Mouse (Mus musculus) MEL (cell line): Measurements from ENCODE around the gene Gucy2e. TPM values are rescaled to one million over a fixed set of nuclear protein-coding genes. Genes with fewer than 3 reads are reported as not detected.

Source experiments
- DNase-seq: peaks from one replicate; pipeline ENCODE4 v3.0.0; 2011; ENCODE audit warnings: low read depth, low spot score
- H3K27ac ChIP-seq: 2 replicates; pipeline ENCODE4 v1.5.1; 2012; ENCODE audit warnings: low read depth, mild to moderate bottlenecking, control low read depth, low read length, moderate library complexity; ENCODE audit not compliant: control insufficient read depth
- H3K27me3 ChIP-seq, 2 experiments: fragments of 150-350 bp in 1 of 2; sonication (generic) in 1 of 2; 2 replicates each; pipeline ENCODE4 v1.6.1; 2012; ENCODE audit warnings: low read length in 2 of 2, mild to moderate bottlenecking in 2 of 2, improper control_type of control experiment in 1 of 2, moderate library complexity in 1 of 2; ENCODE audit not compliant: insufficient read depth in 2 of 2, control insufficient read depth in 1 of 2
- H3K36me3 ChIP-seq, 2 experiments: 2 replicates each; pipeline ENCODE4 v1.6.1; 2012 to 2014; ENCODE audit warnings: low read length in 2 of 2, improper control_type of control experiment in 1 of 2, inconsistent platforms in 1 of 2, mild to moderate bottlenecking in 1 of 2; ENCODE audit not compliant: insufficient read depth in 2 of 2, control insufficient read depth in 1 of 2
- H3K4me1 ChIP-seq, 2 experiments: fragments of 150-350 bp in 1 of 2; sonication (generic) in 1 of 2; 2 replicates each; pipeline ENCODE4 v1.6.1; 2012; ENCODE audit warnings: low read length in 2 of 2, improper control_type of control experiment in 1 of 2, mild to moderate bottlenecking in 1 of 2; ENCODE audit not compliant: insufficient read depth in 2 of 2, control insufficient read depth in 1 of 2
- H3K4me3 ChIP-seq, 2 experiments: fragments of 150-350 bp in 1 of 2; sonication (generic) in 1 of 2; 2 replicates each; pipeline ENCODE4 v1.5.1; 2012; ENCODE audit warnings: low read depth in 2 of 2, low read length in 2 of 2, mild to moderate bottlenecking in 2 of 2, moderate library complexity in 2 of 2, control low read depth in 1 of 2, improper control_type of control experiment in 1 of 2; ENCODE audit not compliant: control insufficient read depth in 1 of 2, insufficient read depth in 1 of 2
- H3K79me2 ChIP-seq: 2 replicates; pipeline ENCODE4 v1.6.1; 2012; ENCODE audit warnings: mild to moderate bottlenecking, low read length, moderate library complexity; ENCODE audit not compliant: control insufficient read depth, poor library complexity, insufficient read depth
- H3K9ac ChIP-seq: 2 replicates; pipeline ENCODE4 v1.6.1; 2012; ENCODE audit warnings: low read depth, mild to moderate bottlenecking, control low read depth, low read length, moderate library complexity; ENCODE audit not compliant: control insufficient read depth, poor library complexity, severe bottlenecking
- H3K9me3 ChIP-seq: fragments of 150-350 bp; sonication (generic); replicated peaks from 2 replicates; pipeline ENCODE4 v1.6.1; 2012; ENCODE audit warnings: mild to moderate bottlenecking, low read length, improper control_type of control experiment, moderate library complexity; ENCODE audit not compliant: insufficient read depth
- CTCF ChIP-seq, 3 experiments: IDR thresholded peaks in 2 of 3; conservative IDR thresholded peaks in 1 of 3; 2 replicates each; pipeline ENCODE4 v1.5.1; 2011 to 2012; ENCODE audit warnings: low read length in 3 of 3, low read depth in 2 of 3, mild to moderate bottlenecking in 2 of 3, improper control_type of control experiment in 1 of 3, inconsistent platforms in 1 of 3, mixed read lengths in 1 of 3, moderate library complexity in 1 of 3; ENCODE audit not compliant: control insufficient read depth in 1 of 3, insufficient read depth in 1 of 3, poor library complexity in 1 of 3, severe bottlenecking in 1 of 3
- E2F4 ChIP-seq: IDR thresholded peaks from 2 replicates; pipeline ENCODE4 v1.6.1; 2011; ENCODE audit warnings: low read depth, low read length, improper control_type of control experiment, borderline replicate concordance
- EP300 ChIP-seq, 2 experiments: IDR thresholded peaks; 2 replicates each; pipeline ENCODE4 v1.6.1; 2011; ENCODE audit warnings: improper control_type of control experiment in 2 of 2, low read length in 2 of 2, low read depth in 1 of 2, mild to moderate bottlenecking in 1 of 2
- HCFC1 ChIP-seq: IDR thresholded peaks from 2 replicates; pipeline ENCODE4 v1.6.1; 2012; ENCODE audit warnings: low read depth, mild to moderate bottlenecking, inconsistent platforms, low read length, improper control_type of control experiment, moderate library complexity
- JUND ChIP-seq: IDR thresholded peaks from 2 replicates; pipeline ENCODE4 v1.6.1; 2011; ENCODE audit warnings: low read depth, mild to moderate bottlenecking, improper control_type of control experiment, low read length
- KAT2A ChIP-seq: conservative IDR thresholded peaks from 2 replicates; pipeline ENCODE4 v1.6.1; 2012; ENCODE audit warnings: low read depth, low read length, improper control_type of control experiment, inconsistent platforms
- MAFK ChIP-seq: IDR thresholded peaks from 2 replicates; pipeline ENCODE4 v1.6.1; 2011; ENCODE audit warnings: low read depth, mild to moderate bottlenecking, low read length, improper control_type of control experiment, borderline replicate concordance
- MAX ChIP-seq: IDR thresholded peaks from 2 replicates; pipeline ENCODE4 v1.6.1; 2011; ENCODE audit warnings: low read length, improper control_type of control experiment
- MAZ ChIP-seq: IDR thresholded peaks from 2 replicates; pipeline ENCODE4 v1.6.1; 2012; ENCODE audit warnings: low read depth, mild to moderate bottlenecking, inconsistent platforms, low read length, improper control_type of control experiment
- MXI1 ChIP-seq: IDR thresholded peaks from 2 replicates; pipeline ENCODE4 v1.6.1; 2011; ENCODE audit warnings: mild to moderate bottlenecking, low read depth, low read length, improper control_type of control experiment
- MYC ChIP-seq: IDR thresholded peaks from 2 replicates; pipeline ENCODE4 v1.6.1; 2011; ENCODE audit warnings: low read depth, mild to moderate bottlenecking, low read length, improper control_type of control experiment, moderate library complexity
- NRF1 ChIP-seq: IDR thresholded peaks from 2 replicates; pipeline ENCODE4 v1.6.1; 2014; ENCODE audit warnings: low read depth, mild to moderate bottlenecking, inconsistent platforms, low read length, improper control_type of control experiment, moderate library complexity; ENCODE audit not compliant: poor library complexity, insufficient read depth, severe bottlenecking
- POLR2AphosphoS5 ChIP-seq: IDR thresholded peaks from 2 replicates; pipeline ENCODE4 v1.6.1; 2012; ENCODE audit warnings: low read depth, borderline replicate concordance, mild to moderate bottlenecking, inconsistent platforms, low read length, moderate library complexity, mixed read lengths
- RAD21 ChIP-seq: IDR thresholded peaks from 2 replicates; pipeline ENCODE4 v1.6.1; 2011; ENCODE audit warnings: mild to moderate bottlenecking, low read depth, low read length, improper control_type of control experiment
- SMC3 ChIP-seq: IDR thresholded peaks from 2 replicates; pipeline ENCODE4 v1.6.1; 2011; ENCODE audit warnings: low read depth, low read length, improper control_type of control experiment
- ZKSCAN1 ChIP-seq: IDR thresholded peaks from 2 replicates; pipeline ENCODE4 v1.6.1; 2012; ENCODE audit warnings: low read depth, mild to moderate bottlenecking, inconsistent platforms, low read length, improper control_type of control experiment, moderate library complexity
- ZMIZ1 ChIP-seq: IDR thresholded peaks from 2 replicates; pipeline ENCODE4 v1.6.1; 2012; ENCODE audit warnings: low read depth, mild to moderate bottlenecking, inconsistent platforms, low read length, improper control_type of control experiment, moderate library complexity
- polyA plus RNA-seq, 2 experiments: library from polyadenylated mRNA; stranded (reverse) in 1 of 2; unstranded in 1 of 2; fragments of >175 nt in 1 of 2; fragments of >200 nt in 1 of 2; gene quantifications; 2 replicates each; pipeline versions ENCODE4 v1.2.1 to v1.2.4; 2012; ENCODE audit warnings: low replicate concordance in 2 of 2, low read depth in 1 of 2; ENCODE audit not compliant: insufficient read length in 2 of 2, insufficient read depth in 1 of 2, missing spikeins in 1 of 2
- total RNA-seq: library from RNA; depleted of rRNA; stranded (reverse); fragments of 300-350 nt; gene quantifications from 2 replicates; pipeline ENCODE4 v1.2.3, GENCODE M21; 2012

Gene Gucy2e
- total and polyA plus RNA-seq, 3 experiments: not detected

DNA sequence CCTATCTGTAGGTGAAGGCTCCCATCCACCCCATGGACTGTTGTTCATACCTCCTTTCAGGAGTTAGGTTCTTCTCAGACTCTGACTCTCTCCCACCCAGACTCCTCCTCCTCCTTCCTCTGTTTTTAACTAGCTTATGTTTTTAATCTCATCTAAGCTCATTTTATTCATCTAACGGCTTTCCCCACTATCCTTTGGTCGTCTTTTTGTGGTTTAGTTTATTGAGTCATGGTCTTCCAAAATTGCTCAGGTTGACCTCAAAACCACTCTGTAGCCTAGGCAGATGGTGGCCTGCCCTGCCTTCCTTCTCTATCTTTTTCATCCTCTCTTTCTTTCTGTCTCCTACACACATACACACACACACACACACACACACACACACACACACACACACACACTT lies 3.7 kb downstream of the Gucy2e start:
- H3K36me3 ChIP-seq: no peaks in the 10 kb centered on the region
- no peak for DNase-seq
- no peaks in the 10 kb centered on the region for H3K9me3 ChIP-seq
- peaks cover 0 to 3% of the 10 kb centered on the region in 2 experiments; a peak in 3 of 4 replicates for H3K27me3 ChIP-seq
- no peaks in the 10 kb centered on the region for H3K79me2 ChIP-seq
- no peaks in the 10 kb centered on the region for H3K4me1 ChIP-seq
- H3K27ac ChIP-seq: no peak overlapping the region
- H3K4me3 ChIP-seq: no peak overlapping the region
- TF ChIP-seq ZKSCAN1: no peak
- TF ChIP-seq ZMIZ1: no peak
- TF ChIP-seq EP300 (IDR thresholded peaks at IDR 0.05; ENCODE audit: low read depth in 1 of 2, low read length in 2 of 2): no peak
- no peak for TF ChIP-seq MYC
- H3K9ac ChIP-seq: no peak overlapping the region

DNA sequence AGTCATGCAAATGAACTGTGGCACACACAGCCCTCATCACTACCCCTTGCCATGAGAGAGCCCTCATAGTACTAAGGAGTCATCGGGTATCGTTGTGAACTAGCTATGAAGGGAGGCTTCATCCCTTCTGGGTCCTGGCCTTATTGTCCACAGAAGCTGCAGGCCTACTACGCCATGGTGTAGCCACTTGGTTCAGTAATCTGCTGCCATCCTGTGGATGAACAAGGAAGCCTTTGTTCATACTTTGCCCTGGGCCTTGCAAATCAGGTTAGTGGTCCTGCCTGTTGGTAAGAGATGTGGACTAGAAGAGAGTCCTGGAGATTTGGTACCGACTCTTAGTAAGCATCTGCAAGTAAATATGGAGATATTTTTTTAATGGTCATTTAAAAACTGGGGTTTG lies 6.4 kb downstream of the Gucy2e start:
- Histone ChIP-seq H3K4me1 (no peaks in the 10 kb centered on the region), H3K36me3 (no peaks in the 10 kb centered on the region), H3K4me3 (no peak overlapping the region), H3K9ac (no peak overlapping the region), H3K79me2 (no peaks in the 10 kb centered on the region), H3K9me3 (no peaks in the 10 kb centered on the region), H3K27me3 (peaks cover 0 to 3% of the 10 kb centered on the region in 2 experiments), H3K27ac (no peak overlapping the region)
- TF ChIP-seq MAX (no peak), MAZ (no peak), HCFC1 (no peak), MAFK (no peak), RAD21 (peak; percentile 30), KAT2A (no peak), MXI1 (no peak), CTCF (IDR thresholded peaks at IDR 0.05 in 2 of 3, conservative IDR thresholded peaks at IDR 0.05 in 1 of 3; ENCODE audit: control insufficient read depth in 1 of 3, insufficient read depth in 1 of 3, low read depth in 2 of 3, low read length in 3 of 3, poor library complexity in 1 of 3, severe bottlenecking in 1 of 3) (peak in 1 of 3 experiments; percentile 40; a peak in 2 of 6 replicates), SMC3 (0 out of 2 replicates have a peak, but pooled peaks have one; percentile 27), POLR2AphosphoS5 (no peak), E2F4 (no peak), ZMIZ1 (no peak), JUND (no peak), NRF1 (no peak)
- DNase-seq: peak; percentile 32
